Mouse (Mus musculus): ENCODE data around the gene Olfr129. TPM values are rescaled to one million over a fixed set of nuclear protein-coding genes. Genes with fewer than 3 reads are reported as not detected.

Olfr129 gene
- total and polyA plus RNA-seq, 3 experiments = not detected

DNA sequence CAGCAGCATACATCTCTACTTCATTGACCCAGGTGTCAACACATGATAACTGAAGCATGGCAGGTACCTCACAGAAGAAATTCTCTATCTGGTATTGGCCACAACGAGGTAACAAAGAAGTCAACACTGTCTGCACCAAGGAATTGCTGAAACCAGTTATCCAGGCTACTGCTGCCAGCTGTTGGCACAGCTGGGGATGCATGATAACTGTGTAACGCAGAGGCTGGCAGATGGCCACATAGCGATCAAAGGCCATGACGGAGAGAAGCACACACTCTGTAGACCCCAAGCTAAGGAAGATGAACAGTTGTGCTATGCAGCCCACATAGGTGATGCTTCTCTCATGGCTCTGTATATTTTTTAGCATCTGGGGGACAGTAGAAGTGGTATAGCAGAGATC lies 22.5 kb upstream of the Olfr129 start:
- H3K9me3 ChIP-seq (replicated peaks; ENCODE audit: insufficient read depth, low read length) = no peaks in the 10 kb centered on the region
- H3K27me3 ChIP-seq (ENCODE audit: control insufficient read depth in 1 of 2, insufficient read depth in 2 of 2, low read length in 2 of 2) = no peaks in the 10 kb centered on the region
- DNase-seq (ENCODE audit: low read depth, low spot score) = peak; percentile 38
- no peaks in the 10 kb centered on the region; a peak in 1 of 4 replicates for H3K36me3 ChIP-seq (ENCODE audit: control insufficient read depth in 1 of 2, insufficient read depth in 2 of 2, low read length in 2 of 2)
- TF ChIP-seq HCFC1 (IDR thresholded peaks at IDR 0.05; ENCODE audit: low read depth, low read length) (no peak), MYB (IDR thresholded peaks at IDR 0.05; ENCODE audit: low read depth, low read length) (no peak), KAT2A (conservative IDR thresholded peaks at IDR 0.05; ENCODE audit: low read depth, low read length) (no peak), MXI1 (IDR thresholded peaks at IDR 0.05; ENCODE audit: low read depth, low read length) (no peak), UBTF (IDR thresholded peaks at IDR 0.05; ENCODE audit: borderline replicate concordance, insufficient read depth, low read depth, low read length) (no peak), EP300 (IDR thresholded peaks at IDR 0.05; ENCODE audit: low read depth in 1 of 2, low read length in 2 of 2) (peak; percentile 47 to 71), CHD1 (IDR thresholded peaks at IDR 0.05; ENCODE audit: low read depth, low read length) (no peak), ZC3H11A (IDR thresholded peaks at IDR 0.05; ENCODE audit: low read depth, low read length) (no peak), CTCF (IDR thresholded peaks at IDR 0.05 in 2 of 3, conservative IDR thresholded peaks at IDR 0.05 in 1 of 3; ENCODE audit: control insufficient read depth in 1 of 3, insufficient read depth in 1 of 3, low read depth in 2 of 3, low read length in 3 of 3, poor library complexity in 1 of 3, severe bottlenecking in 1 of 3) (no peak), E2F4 (IDR thresholded peaks at IDR 0.05; ENCODE audit: borderline replicate concordance, low read depth, low read length) (no peak), ZKSCAN1 (IDR thresholded peaks at IDR 0.05; ENCODE audit: low read depth, low read length) (no peak), GATA1 (IDR thresholded peaks at IDR 0.05; ENCODE audit: low read depth, low read length) (0 out of 2 replicates have a peak, but pooled peaks have one; percentile 31), CHD2 (IDR thresholded peaks at IDR 0.05; ENCODE audit: low read length) (no peak), TCF12 (IDR thresholded peaks at IDR 0.05; ENCODE audit: low read depth, low read length) (peak; percentile 76), POLR2AphosphoS2 (IDR thresholded peaks at IDR 0.05; ENCODE audit: low read length) (no peak), BHLHE40 (IDR thresholded peaks at IDR 0.05; ENCODE audit: borderline replicate concordance, low read depth, low read length) (no peak), TAL1 (IDR thresholded peaks at IDR 0.05; ENCODE audit: low read length) (peak; percentile 30; the same call in 1 of the 2 replicates), USF2 (IDR thresholded peaks at IDR 0.05; ENCODE audit: borderline replicate concordance in 1 of 2, insufficient read depth in 1 of 2, low read depth in 1 of 2, low read length in 2 of 2) (no peak), POLR2A (IDR thresholded peaks at IDR 0.05; ENCODE audit: control insufficient read depth in 1 of 2, insufficient read depth in 1 of 2, low read depth in 1 of 2, low read length in 2 of 2, poor library complexity in 1 of 2) (no peak), TBP (IDR thresholded peaks at IDR 0.05; ENCODE audit: low read depth, low read length) (no peak), NRF1 (IDR thresholded peaks at IDR 0.05; ENCODE audit: insufficient read depth, low read depth, low read length, poor library complexity, severe bottlenecking) (no peak), RAD21 (IDR thresholded peaks at IDR 0.05; ENCODE audit: low read depth, low read length) (no peak), MAX (IDR thresholded peaks at IDR 0.05; ENCODE audit: low read length) (no peak), NELFE (IDR thresholded peaks at IDR 0.05; ENCODE audit: low read depth, low read length) (no peak), SIN3A (IDR thresholded peaks at IDR 0.05; ENCODE audit: low read length) (no peak), ZMIZ1 (IDR thresholded peaks at IDR 0.05; ENCODE audit: low read depth, low read length) (no peak), SMC3 (IDR thresholded peaks at IDR 0.05; ENCODE audit: low read depth, low read length) (no peak), RCOR1 (IDR thresholded peaks at IDR 0.05; ENCODE audit: low read depth, low read length) (no peak), POLR2AphosphoS5 (IDR thresholded peaks at IDR 0.05; ENCODE audit: borderline replicate concordance, low read depth, low read length) (no peak), ETS1 (IDR thresholded peaks at IDR 0.05; ENCODE audit: low read depth, low read length) (peak; percentile 86), USF1 (IDR thresholded peaks at IDR 0.05; ENCODE audit: low read depth, low read length) (no peak), MAZ (IDR thresholded peaks at IDR 0.05; ENCODE audit: low read depth, low read length) (no peak)
- H3K27ac ChIP-seq (ENCODE audit: control insufficient read depth, low read depth, low read length) = no peak overlapping the region
- no peak overlapping the region for H3K4me3 ChIP-seq (ENCODE audit: control insufficient read depth in 1 of 2, insufficient read depth in 1 of 2, low read depth in 2 of 2, low read length in 2 of 2)
- H3K4me1 ChIP-seq (ENCODE audit: control insufficient read depth in 1 of 2, insufficient read depth in 2 of 2, low read length in 2 of 2) = peaks cover 0 to 4% of the 10 kb centered on the region in 2 experiments; a peak in 1 of 4 replicates
- H3K79me2 ChIP-seq (ENCODE audit: control insufficient read depth, insufficient read depth, low read length, poor library complexity) = no peaks in the 10 kb centered on the region
- no peak overlapping the region for H3K9ac ChIP-seq (ENCODE audit: control insufficient read depth, low read depth, low read length, poor library complexity, severe bottlenecking)

Measured in MEL (cell line).